Mouse (Mus musculus) forelimb bud, embryonic 11.5 days (tissue): ENCODE results near the gene Ccdc141.

Source experiments
- DNase-seq: peaks from one replicate; pipeline ENCODE4 v3.0.0-alpha.2; 2012; ENCODE audit warnings: low read depth, low spot score

The Ccdc141 gene

GRCm38 (mm10) chr2:77170633-77171105 lies at the start of gene Ccdc141:
TSS of gene Ccdc141 (minus strand) at chr2:77170636.
- no peak for DNase-seq

GRCm38 (mm10) chr2:77212885-77213284 lies 42.4 kb upstream of the Ccdc141 start:
- DNase-seq: no peak

GRCm38 (mm10) chr2:77206951-77207350 lies 36.5 kb upstream of the Ccdc141 start:
- DNase-seq: no peak

- peak; percentile 4 for DNase-seq
These were observed 33.5 kb upstream of the Ccdc141 start for GRCm38 (mm10) chr2:77203916-77204315.

- DNase-seq: no peak
These were observed 31.5 kb upstream of the Ccdc141 start for GRCm38 (mm10) chr2:77201900-77202299.

GRCm38 (mm10) chr2:77200958-77201614 lies 30.6 kb upstream of the Ccdc141 start:
- no peak for DNase-seq

GRCm38 (mm10) chr2:77200379-77200778 lies 29.9 kb upstream of the Ccdc141 start:
- no peak for DNase-seq

DNA sequence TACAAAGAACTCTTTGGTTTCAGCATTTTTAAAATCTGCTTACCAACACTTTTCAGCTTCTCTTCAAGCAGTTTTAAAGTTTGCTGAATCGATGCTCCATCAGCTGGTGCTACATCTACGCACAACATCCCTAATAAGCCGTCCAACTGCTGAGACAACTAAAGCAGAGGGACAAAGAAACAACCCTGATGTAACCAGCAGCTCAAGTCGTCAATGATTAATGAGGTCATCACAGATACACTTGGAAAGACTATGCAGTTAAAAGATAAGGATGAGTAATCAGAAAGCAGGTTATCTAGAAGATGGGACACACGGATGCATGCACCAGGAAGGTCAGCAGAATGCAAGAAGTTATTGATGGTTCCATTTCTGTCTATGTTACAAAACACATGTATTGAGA lies 27.8 kb upstream of the Ccdc141 start:
- no peak for DNase-seq

- DNase-seq: no peak
These were observed 26.4 kb upstream of the Ccdc141 start for GRCm38 (mm10) chr2:77196819-77197218.

GRCm38 (mm10) chr2:77195056-77195455 lies 24.6 kb upstream of the Ccdc141 start:
- no peak for DNase-seq

- DNase-seq: no peak
These were observed 21.4 kb upstream of the Ccdc141 start for GRCm38 (mm10) chr2:77191811-77192210.

GRCm38 (mm10) chr2:77190891-77191290 lies 20.5 kb upstream of the Ccdc141 start:
- DNase-seq: no peak

DNA sequence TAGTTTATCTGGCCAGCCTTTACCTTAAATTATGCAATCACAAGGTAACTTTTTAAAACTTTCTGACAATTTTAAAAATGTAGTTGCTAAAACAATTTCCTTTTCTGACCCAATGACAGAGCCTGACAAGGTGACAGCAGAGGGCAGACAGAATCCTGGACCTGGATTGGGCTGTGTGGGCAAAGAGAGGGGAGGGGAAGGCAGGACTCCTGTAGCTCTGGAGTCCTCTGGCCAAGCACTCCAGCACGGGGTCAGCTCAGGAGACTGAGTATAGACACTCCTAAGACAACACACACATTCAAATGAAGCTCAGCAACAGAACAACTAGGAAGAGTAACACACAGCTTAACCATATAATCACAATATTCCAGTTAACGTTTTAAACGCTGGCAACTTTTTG lies 19.9 kb upstream of the Ccdc141 start:
- no peak for DNase-seq

DNA sequence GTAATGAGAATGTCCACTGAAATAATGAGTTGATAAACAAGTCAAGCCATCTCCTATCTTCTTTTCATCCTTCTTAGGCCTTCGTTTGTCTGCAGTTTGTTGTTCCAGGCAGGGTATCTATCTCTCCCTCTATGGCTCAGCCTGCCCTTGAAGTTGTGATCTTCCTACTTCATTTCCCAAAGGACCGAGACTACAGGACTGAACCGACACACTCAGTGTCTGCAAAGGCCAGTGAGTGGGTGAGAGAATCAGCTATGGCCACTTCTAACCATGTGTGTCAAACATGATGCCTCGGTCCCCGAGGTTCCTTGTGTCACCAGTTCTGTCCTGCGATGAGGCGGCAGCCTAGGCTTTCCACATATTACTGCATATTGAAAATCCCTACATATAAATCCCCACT lies 19.2 kb upstream of the Ccdc141 start:
- no peak for DNase-seq

DNA sequence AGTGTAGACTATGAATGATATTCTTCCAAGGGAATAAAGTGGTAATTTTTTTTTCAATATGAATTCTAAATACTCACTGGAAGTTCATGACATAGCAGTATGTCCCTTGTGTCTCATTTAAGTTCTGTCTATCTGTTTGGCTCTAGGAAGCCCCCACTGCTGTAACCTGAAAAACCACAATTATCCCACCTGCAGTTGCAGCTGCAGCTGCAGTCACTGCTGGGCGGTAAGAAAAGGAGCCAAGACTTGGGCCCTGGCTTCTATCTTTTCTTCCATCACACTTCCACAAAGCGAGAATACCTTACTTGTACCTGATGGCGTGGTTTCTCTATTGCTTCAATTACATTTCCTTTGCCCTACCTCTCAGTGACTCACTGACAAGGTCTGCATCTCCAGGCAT lies 17.1 kb upstream of the Ccdc141 start:
- DNase-seq: no peak

GRCm38 (mm10) chr2:77186912-77187311 lies 16.5 kb upstream of the Ccdc141 start:
- no peak for DNase-seq

- no peak for DNase-seq
These were observed 13.7 kb upstream of the Ccdc141 start for GRCm38 (mm10) chr2:77184049-77184571.

- no peak for DNase-seq
These were observed 13.2 kb upstream of the Ccdc141 start for GRCm38 (mm10) chr2:77183646-77184045.

DNA sequence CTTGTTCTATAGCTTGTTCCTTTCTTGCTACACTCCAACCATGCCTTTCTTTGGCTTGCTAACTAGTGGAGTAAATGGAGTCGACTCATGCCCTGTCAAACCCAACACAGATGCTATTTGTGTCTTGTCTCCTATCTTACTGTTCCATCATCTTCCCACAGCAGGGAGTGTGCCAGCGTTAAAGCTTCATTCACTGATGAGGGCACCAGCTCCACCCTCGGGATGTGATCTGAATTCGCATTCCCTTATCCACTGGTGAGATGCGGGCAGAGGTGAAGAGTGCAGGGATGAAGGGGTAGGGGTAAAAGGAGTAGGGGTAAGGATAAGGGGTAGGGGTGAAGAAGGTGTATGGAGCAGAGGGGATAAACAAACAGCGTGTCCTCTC lies 12.6 kb upstream of the Ccdc141 start:
- no peak for DNase-seq

GRCm38 (mm10) chr2:77182271-77182995 lies 12.0 kb upstream of the Ccdc141 start:
- DNase-seq: no peak

GRCm38 (mm10) chr2:77177472-77177871 lies 7.0 kb upstream of the Ccdc141 start:
- DNase-seq: no peak

DNA sequence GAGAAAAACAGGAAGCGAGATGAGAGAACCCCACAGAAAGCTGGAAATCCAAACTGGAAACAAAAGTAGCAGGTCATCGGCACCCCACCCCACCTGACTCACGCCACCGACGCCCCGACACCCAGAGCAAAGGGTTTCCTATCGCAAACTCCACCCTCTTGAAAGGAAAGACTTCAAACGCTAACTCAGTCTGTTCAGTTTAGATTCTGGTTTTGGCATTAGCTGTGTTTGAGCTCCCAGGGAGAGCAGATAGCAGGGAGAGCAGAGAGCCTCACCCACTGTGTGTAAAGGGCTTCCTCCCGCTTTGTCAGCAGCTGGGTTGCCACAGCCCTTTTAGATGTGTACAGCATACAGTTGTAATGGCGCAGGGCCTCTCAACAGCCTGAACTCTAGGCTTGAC lies 6.0 kb upstream of the Ccdc141 start:
- DNase-seq: no peak

DNA sequence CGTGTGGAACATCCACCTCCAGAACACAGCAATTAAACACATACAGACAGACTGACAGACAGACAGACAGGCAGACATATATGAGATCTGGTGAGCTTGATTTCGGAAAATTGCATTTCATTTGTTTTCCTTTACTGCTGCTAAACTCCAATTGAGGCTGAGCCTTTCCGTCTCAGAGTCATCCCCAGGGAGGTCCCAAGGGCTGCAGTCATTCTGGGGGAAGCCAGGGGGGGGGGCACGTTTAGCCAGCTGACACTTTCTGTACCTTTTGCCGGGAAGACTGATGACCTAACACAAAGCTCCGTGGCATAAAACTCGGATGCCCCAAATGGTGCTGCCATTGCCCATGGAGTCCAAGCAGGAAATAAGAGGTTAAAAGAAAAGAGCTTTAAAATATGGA lies 5.0 kb upstream of the Ccdc141 start:
- DNase-seq: no peak
